Mouse (Mus musculus) T-helper 1 cell (primary cell): Measurements from ENCODE around the gene Hist1h1d.
"Not testable (repeated sequence)": the region's sequence is repeated elsewhere in the genome, so short reads cannot be mapped to it uniquely, and the experiment has no call there.

ENCODE experiments used
- in situ Hi-C: fragments of 300-600 bp; cut with MboI, MseI; formaldehyde crosslinking; loops from one replicate; pipeline ENCODE4 v1.15.1; 2025; ENCODE audit warnings: high pct_unique_total_duplicates

The Hist1h1d gene

GRCm38 (mm10) chr13:23571504-23572217 lies 18.6 kb downstream of the Hist1h1d start:
- in situ Hi-C loops: loop anchor here (5.0 kb wide), 2 partner anchors 111 to 1849 kb away; partner anchors contain the start of genes Hist1h2ac, Hist1h2bc and Hist1h2bm

GRCm38 (mm10) chr13:23572218-23573033 lies 19.4 kb downstream of the Hist1h1d start:
- in situ Hi-C loops: loop anchor here (5.0 kb wide), 2 partner anchors 110 to 1850 kb away; partner anchors contain the start of genes Hist1h2ac, Hist1h2bc and Hist1h2bm

- in situ Hi-C loops: loop anchor here (5.0 kb wide), 2 partner anchors 109 to 1851 kb away; partner anchors contain the start of genes Hist1h2ac, Hist1h2bc and Hist1h2bm
Measured at GRCm38 (mm10) chr13:23573034-23573897, 20.2 kb downstream of the Hist1h1d start.

- in situ Hi-C loops: loop anchor here (5.0 kb wide), 2 partner anchors 108 to 1852 kb away; partner anchors contain the start of genes Hist1h2ac, Hist1h2bc and Hist1h2bm
Measured at GRCm38 (mm10) chr13:23573898-23574524, 20.9 kb downstream of the Hist1h1d start, which contains the start of the genes Hist1h2bf and Hist1h2ad. Hist1h2bf (minus strand) TSS chr13:23574196. Hist1h2ad (plus strand) TSS chr13:23574381.

- in situ Hi-C loops: loop anchor here (5.0 kb wide), 2 partner anchors 108 to 1852 kb away; partner anchors contain the start of genes Hist1h2ac, Hist1h2bc and Hist1h2bm
Measured at GRCm38 (mm10) chr13:23574546-23575170, 21.6 kb downstream of the Hist1h1d start.

GRCm38 (mm10) chr13:23575271-23575851 lies 22.3 kb downstream of the Hist1h1d start, which contains the start of gene Hist1h3d:
Hist1h3d (plus strand) TSS chr13:23575763.
- in situ Hi-C loops: no loop called here

GRCm38 (mm10) chr13:23575864-23576313 lies 22.8 kb downstream of the Hist1h1d start:
- in situ Hi-C loops: not testable (repeated sequence)

- in situ Hi-C loops: no loop called here
Measured at GRCm38 (mm10) chr13:23576351-23576881, 23.4 kb downstream of the Hist1h1d start.

GRCm38 (mm10) chr13:23576906-23577639 lies 24.0 kb downstream of the Hist1h1d start:
- in situ Hi-C loops: no loop called here

- in situ Hi-C loops: no loop called here
Measured at GRCm38 (mm10) chr13:23577835-23578234, 24.8 kb downstream of the Hist1h1d start.

- in situ Hi-C loops: no loop called here
Measured at GRCm38 (mm10) chr13:23581408-23582218, 28.6 kb downstream of the Hist1h1d start, which contains the start of gene Hist1h4d. Hist1h4d (plus strand) TSS chr13:23581598.

- in situ Hi-C loops: no loop called here
Measured at GRCm38 (mm10) chr13:23582219-23583056, 29.4 kb downstream of the Hist1h1d start.

GRCm38 (mm10) chr13:23583387-23584068 lies 30.5 kb downstream of the Hist1h1d start:
- in situ Hi-C loops: no loop called here

GRCm38 (mm10) chr13:23584331-23584730 lies 31.3 kb downstream of the Hist1h1d start:
- in situ Hi-C loops: no loop called here

- in situ Hi-C loops: no loop called here
Measured at GRCm38 (mm10) chr13:23585029-23585441, 32.0 kb downstream of the Hist1h1d start.
